Mouse (Mus musculus): ENCODE measurements around the gene Cldn22.

DNA sequence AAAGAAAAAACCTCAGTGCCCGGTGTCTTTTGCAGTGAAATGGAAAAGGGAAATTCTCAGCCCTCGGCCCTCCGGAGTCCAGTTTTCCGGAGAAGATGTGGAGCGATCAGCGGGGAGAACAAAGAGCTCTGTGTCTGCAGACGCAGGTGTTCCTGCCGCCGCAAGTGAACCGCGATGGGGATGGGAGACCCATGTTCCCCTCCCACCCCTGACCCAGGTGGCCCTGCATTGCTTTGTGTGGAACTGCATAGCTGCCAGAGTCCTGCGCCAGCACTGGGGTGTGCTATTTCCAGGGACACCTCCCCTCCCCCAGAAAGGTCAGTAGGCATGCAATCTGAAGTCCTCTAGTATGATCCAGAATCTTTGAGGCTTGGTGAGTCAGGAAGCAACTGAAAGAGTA lies 13.1 kb upstream of the Cldn22 start:
- TF ChIP-seq CTCF (IDR thresholded peaks at IDR 0.05; ENCODE audit: borderline replicate concordance, control insufficient read depth, extremely low read depth, insufficient read depth, low read length, poor library complexity) (no peak), POLR2A (IDR thresholded peaks at IDR 0.05; ENCODE audit: control insufficient read depth, extremely low read depth, insufficient read depth, low read length, poor library complexity) (no peak)

Measured in thymus, adult 2 months (tissue).